Mouse (Mus musculus) embryo, embryonic 9.5 days (tissue): ENCODE measurements around the gene Capn7.
A peak's percentile ranks its signal among the peaks of the same experiment; 100 is the strongest.

Experiments
- DNase-seq: peaks from one replicate; pipeline ENCODE4 v3.0.0-alpha.2; 2017; ENCODE audit errors: extremely low spot score

Capn7 gene

GRCm38 (mm10) chr14:31336369-31337155 is at the start of gene Capn7:
Gene Capn7 (plus strand): TSS chr14:31336638.
- DNase-seq: peak; percentile 99

- DNase-seq: no peak
These were observed 23.2 kb upstream of the Capn7 start for GRCm38 (mm10) chr14:31313192-31313591.

- DNase-seq: no peak
These were observed 19.8 kb upstream of the Capn7 start for GRCm38 (mm10) chr14:31316613-31317012.

GRCm38 (mm10) chr14:31317754-31318153 is 18.7 kb upstream of the Capn7 start:
- DNase-seq: no peak

- DNase-seq: no peak
These were observed 16.9 kb upstream of the Capn7 start for GRCm38 (mm10) chr14:31319546-31319945.

GRCm38 (mm10) chr14:31321181-31321580 is 15.3 kb upstream of the Capn7 start:
- DNase-seq: no peak

GRCm38 (mm10) chr14:31322191-31322590 is 14.2 kb upstream of the Capn7 start:
- no peak for DNase-seq

- no peak for DNase-seq
These were observed 13.2 kb upstream of the Capn7 start for GRCm38 (mm10) chr14:31323189-31323588.

GRCm38 (mm10) chr14:31323849-31324792 is 12.3 kb upstream of the Capn7 start, which contains the start of gene Dnah1:
Gene Dnah1 (minus strand): TSS chr14:31323896.
- peak; percentile 44 for DNase-seq

- peak; percentile 10 for DNase-seq
These were observed 11.6 kb upstream of the Capn7 start for GRCm38 (mm10) chr14:31324851-31325250.

GRCm38 (mm10) chr14:31325551-31325950 is 10.9 kb upstream of the Capn7 start:
- no peak for DNase-seq

- DNase-seq: no peak
These were observed 9.7 kb upstream of the Capn7 start for GRCm38 (mm10) chr14:31326770-31327169.

- DNase-seq: no peak
These were observed 9.2 kb upstream of the Capn7 start for GRCm38 (mm10) chr14:31327196-31327595.

GRCm38 (mm10) chr14:31327681-31328080 is 8.8 kb upstream of the Capn7 start:
- no peak for DNase-seq

GRCm38 (mm10) chr14:31329741-31330140 is 6.7 kb upstream of the Capn7 start:
- DNase-seq: no peak

- no peak for DNase-seq
These were observed 5.5 kb upstream of the Capn7 start for GRCm38 (mm10) chr14:31330957-31331356.

- no peak for DNase-seq
These were observed 673 bp upstream of the Capn7 start for GRCm38 (mm10) chr14:31335765-31336164.

- DNase-seq: no peak
These were observed 968 bp downstream of the Capn7 start for GRCm38 (mm10) chr14:31337406-31337805.

- DNase-seq: no peak
These were observed 1.5 kb downstream of the Capn7 start for GRCm38 (mm10) chr14:31337947-31338346.

- no peak for DNase-seq
These were observed 6.8 kb downstream of the Capn7 start for GRCm38 (mm10) chr14:31343241-31343640.

GRCm38 (mm10) chr14:31345367-31345766 is 8.9 kb downstream of the Capn7 start:
- DNase-seq: no peak

- no peak for DNase-seq
These were observed 25.8 kb downstream of the Capn7 start for GRCm38 (mm10) chr14:31362236-31362635.

- DNase-seq: no peak
These were observed 28.2 kb downstream of the Capn7 start for GRCm38 (mm10) chr14:31364589-31364988.
